Mouse (Mus musculus) cerebellum, adult 8-10 months (tissue): Measurements from ENCODE around the gene Pim1.
A peak's percentile ranks its signal among the peaks of the same experiment; 100 is the strongest.
"Not testable (repeated sequence)": the region's sequence is repeated elsewhere in the genome, so short reads cannot be mapped to it uniquely, and the experiment has no call there.

ENCODE experiments used
- DNase-seq: peaks from one replicate; pipeline ENCODE4 v3.0.0; 2022

The Pim1 gene

GRCm38 (mm10) chr17:29490713-29491581 is at the start of gene Pim1:
Gene Pim1 (plus strand): TSS chr17:29490753.
- no peak for DNase-seq

DNA sequence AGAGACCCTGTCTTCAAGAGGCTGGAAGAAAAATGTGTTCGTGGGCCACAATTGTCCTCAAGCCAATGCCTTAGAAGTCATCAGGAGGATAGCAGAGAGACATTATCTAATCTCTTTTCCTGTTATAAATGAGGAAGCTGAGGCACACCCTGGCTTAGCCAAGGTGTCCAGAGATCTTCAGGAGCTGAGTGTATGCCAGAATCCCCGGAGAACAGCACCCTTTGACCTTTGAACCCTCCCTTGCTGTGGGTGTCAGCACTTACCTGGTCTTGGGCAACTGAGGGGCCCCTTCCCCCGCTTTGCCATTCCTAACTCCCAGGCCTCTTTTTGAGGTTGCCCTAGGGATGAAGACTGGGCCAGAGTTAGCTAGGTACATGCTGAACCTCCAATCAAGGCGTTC is 49.0 kb upstream of the Pim1 start:
- DNase-seq: no peak

- no peak for DNase-seq
These were observed 48.4 kb upstream of the Pim1 start for GRCm38 (mm10) chr17:29442131-29442557.

DNA sequence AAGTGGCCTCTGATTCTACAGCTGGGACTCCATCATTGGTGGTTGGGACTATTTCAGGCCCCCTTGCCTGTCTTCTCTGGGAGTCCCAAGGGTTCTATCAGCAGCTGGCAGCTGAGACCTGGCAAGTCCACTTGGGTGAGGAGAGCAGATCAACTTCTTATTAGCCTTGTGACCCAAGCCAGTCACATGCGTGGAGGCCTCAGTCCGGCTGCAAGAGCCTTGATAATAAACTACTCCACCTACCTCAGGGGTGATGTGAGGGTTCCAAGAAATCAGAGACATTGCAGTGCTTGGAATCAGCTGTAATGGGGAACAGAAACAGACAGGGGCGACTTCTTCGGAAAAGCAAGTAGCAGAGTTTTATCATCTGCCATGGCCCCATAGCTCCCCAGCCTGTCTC is 46.8 kb upstream of the Pim1 start:
- no peak for DNase-seq

DNA sequence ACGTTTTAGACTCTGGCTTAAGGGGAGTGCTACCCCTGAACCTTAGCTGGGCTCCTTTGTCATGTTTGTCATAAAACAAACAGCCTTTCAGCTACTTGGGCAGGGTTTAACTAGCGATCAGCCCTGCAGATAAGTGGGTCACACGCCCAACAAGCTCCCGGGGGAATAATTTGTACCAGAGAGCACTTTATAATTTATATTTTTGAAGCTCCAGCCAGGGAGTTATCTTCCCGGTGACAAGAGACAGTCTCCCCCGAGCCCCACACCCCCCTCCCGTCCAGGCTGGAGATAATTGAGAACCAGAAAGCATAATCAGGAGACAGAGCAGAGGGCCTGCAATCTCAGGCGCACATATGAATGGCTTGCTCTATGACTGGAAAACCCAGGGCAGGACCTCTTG is 45.5 kb upstream of the Pim1 start:
- DNase-seq: no peak

- no peak for DNase-seq
These were observed 43.2 kb upstream of the Pim1 start for GRCm38 (mm10) chr17:29447323-29447722.

DNA sequence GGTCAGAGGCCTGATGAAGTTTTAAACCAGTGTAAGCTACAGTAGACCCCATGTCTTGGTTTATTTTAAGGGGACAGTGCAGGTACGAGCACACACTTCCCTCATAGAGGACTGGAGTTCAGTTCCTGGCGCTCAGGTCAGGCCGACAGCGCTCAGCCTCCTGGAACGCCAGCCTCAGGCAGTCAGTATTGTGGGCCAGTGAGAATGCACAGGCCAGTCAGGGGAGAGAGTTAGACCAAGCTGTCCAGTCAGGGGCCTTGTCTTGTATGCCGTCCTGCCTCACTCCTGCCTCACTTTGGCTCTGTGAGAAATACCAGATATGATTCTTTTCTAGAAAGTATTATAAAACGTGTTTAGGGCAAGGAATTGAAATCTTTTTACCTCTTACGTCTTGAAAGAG is 42.5 kb upstream of the Pim1 start:
- no peak for DNase-seq

GRCm38 (mm10) chr17:29448561-29448960 is 42.0 kb upstream of the Pim1 start:
- no peak for DNase-seq

DNA sequence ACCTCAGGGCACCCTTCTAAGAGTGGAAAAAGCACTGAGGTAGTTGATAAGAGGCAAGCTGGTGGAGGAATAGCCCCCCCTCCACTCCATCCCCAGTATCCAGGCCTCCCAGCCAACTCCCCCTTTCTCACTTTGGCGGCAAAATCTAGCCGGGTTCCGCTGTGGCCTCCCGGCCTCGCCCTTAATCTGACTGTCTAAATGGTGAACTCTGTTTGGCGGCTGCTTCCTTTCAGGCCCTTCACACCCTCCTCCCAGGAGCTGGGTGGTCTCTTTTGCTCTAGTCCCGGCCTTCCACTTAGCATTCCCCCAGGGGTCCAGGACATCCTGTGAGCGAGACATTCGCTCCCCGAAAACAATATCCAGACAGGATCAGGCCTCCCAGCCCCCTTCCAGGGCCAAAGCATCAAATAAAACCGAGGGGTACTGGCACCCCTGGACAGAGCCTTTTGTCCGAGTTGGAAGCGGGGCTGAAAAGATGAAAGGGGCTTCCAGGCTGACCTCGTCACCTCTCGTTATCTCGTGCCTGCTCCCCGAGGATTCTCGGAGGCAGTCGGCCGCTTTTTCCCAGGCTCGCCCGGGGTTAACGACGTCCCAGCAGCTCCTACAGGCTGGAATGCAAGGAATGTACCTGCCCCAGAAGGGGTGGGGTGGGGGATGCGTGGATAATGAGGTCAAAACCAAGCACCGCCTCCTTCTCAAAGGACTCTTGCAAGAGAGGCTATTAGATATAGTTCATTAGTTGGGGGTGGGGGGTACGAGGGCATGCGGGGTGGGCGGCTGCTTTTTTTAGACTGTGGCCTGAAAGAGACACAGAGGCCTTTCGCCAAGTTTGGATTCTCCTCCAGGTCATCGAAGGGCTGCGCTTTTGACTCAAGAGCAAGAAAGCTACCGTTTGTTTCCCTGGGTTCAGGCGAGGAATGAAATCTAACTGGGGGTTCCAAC is 39.4 kb upstream of the Pim1 start:
- no peak for DNase-seq

DNA sequence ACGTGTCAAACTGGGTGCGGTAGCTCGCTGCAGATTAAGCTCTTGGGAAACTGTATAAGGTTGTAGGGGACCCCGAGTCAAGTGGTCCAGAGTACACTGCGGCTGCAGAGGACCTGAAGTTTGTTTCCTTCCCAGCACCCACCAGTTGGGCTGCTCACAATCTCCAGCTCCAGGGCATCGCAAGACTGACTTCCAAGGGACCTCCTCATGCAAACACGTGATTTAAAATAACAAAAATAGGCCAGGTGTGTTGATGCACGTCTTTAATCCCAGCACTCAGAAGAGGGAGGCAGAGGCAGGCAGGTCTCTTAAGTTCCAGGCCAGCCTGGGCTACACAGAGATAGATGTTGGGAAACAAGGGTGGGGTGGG is 38.7 kb upstream of the Pim1 start:
- no peak for DNase-seq

GRCm38 (mm10) chr17:29454119-29454518 is 36.4 kb upstream of the Pim1 start:
- DNase-seq: not testable (repeated sequence)

GRCm38 (mm10) chr17:29455411-29456120 is 35.0 kb upstream of the Pim1 start:
- no peak for DNase-seq

- no peak for DNase-seq
These were observed 34.1 kb upstream of the Pim1 start for GRCm38 (mm10) chr17:29456476-29456875.

GRCm38 (mm10) chr17:29456926-29457325 is 33.6 kb upstream of the Pim1 start:
- DNase-seq: no peak

DNA sequence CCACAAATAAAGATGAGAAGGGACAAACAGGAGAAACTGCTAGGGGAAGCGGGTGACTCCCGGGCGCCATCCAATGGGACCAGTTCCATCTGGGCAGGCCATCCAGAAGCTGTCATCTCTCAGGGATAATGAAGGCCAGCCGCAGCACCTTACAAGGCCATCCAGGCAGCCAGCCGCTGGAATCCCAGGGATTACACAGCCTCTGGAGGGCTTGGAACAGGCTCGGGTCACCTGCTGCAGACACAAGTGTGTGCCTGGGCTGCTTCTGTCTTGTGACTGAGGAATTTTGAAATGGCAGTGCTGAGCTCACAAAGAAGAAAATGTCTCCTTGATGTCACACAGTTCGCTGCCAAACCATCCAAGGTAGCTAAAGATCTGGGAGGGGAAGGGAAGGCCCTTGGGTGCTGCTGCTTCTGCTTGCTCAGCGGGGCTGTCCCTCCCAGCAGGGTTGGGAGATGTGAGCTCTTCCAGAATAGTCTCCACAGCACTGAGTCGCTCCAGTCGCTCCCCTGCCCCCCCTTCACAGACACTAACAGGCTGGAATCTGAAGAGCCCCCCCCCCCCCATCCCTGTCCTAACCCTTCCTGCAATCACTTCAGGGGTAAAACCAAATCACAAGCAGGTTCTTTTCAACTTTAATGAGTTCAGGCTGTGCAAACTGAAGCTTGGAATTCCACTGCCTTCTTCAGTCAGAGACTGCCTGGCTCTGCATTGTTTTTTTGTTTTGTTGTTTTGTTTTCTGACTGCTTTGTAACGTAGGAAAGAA is 32.6 kb upstream of the Pim1 start:
- no peak for DNase-seq

- peak; percentile 62 for DNase-seq
These were observed 31.0 kb upstream of the Pim1 start for GRCm38 (mm10) chr17:29459321-29460118.

DNA sequence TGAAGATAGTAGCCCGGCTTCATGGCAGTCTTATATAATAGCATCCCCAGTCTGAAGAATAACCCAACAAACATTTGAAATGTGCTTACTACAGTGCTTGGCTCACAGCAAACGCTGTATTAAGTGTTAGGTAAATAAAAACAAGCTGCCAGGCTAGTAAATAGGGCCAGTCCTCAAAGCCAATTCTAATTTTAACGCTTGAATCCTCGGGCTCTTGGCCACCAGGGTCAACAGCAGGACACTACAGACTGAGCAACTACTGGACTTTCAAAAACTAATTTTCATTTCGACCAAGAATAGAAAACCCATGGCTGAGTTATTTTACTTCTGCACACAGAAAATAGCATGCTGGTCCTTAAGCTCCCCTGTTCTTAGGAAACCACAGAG is 30.4 kb upstream of the Pim1 start:
- DNase-seq: no peak

- DNase-seq: no peak
These were observed 26.9 kb upstream of the Pim1 start for GRCm38 (mm10) chr17:29463627-29464026.

GRCm38 (mm10) chr17:29464068-29464467 is 26.5 kb upstream of the Pim1 start:
- DNase-seq: no peak

DNA sequence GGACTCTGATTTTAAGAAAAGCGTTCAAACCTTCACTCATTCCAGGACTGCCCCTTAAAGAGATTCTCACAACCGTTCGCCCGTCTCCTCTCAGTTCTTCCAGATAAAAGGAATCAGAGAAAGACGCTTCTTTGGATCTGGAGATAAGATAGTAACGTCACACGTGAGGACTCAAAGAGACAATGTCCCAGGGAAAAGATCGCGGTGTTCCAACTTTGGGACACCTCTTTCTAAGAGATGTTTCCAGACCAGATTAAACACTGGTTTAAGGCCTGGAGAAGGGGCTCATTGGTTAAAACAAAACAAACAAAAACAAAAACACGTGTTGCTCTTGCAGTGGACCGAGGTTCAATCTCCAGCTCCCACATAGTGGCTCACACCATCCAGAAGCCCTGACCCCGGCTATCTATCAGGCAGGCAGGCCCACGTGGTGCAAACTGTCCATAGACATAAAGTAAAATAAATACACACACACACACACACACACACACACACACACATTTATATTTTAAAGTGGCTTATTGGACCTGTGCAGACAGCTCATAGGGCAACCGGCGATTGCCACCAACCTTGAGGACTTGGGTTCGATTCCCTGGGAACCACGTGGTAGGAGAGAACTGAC is 25.9 kb upstream of the Pim1 start:
- no peak for DNase-seq

GRCm38 (mm10) chr17:29465405-29466010 is 25.0 kb upstream of the Pim1 start:
- DNase-seq: no peak
